Mouse (Mus musculus): ENCODE results near the gene Gm10100. TPM values are rescaled to one million over a fixed set of nuclear protein-coding genes. Genes with fewer than 3 reads are reported as not detected.
"Not testable (repeated sequence)": the region's sequence is repeated elsewhere in the genome, so short reads cannot be mapped to it uniquely, and the experiment has no call there.

The Gm10100 gene
- polyA plus RNA-seq, 1 experiment from 2014 or later, result not detected

DNA sequence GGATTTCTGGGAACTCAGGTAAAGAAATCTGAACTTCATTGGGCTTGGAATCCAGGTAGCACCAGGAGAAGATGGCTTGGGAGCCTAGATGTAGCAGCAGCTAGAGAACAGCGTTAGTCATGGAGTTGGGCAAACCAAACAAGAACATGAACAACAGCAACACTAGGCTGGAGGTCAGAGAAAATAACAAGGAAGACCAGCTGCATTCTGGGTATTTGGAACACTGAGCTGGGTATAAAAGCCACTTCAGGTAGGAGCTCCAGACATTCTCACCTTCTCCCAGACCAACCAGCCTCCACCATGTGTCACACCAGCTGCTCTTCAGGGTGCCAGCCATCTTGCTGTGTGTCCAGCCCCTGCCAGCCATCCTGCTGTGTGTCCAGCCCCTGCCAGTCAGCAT, 20.0 kb upstream of the Gm10100 start, which contains the start of gene Gm10272:
TSS of gene Gm10272 (plus strand) at position 301 of the 400 bp plus-strand sequence.
- Histone ChIP-seq H3K36me3 (ENCODE audit: control insufficient read depth, insufficient read depth, low read length) (no peaks in the 10 kb centered on the region), H3K4me1 (ENCODE audit: control insufficient read depth, insufficient read depth, low read length) (no peaks in the 10 kb centered on the region), H3K27ac (ENCODE audit: low read depth, low read length) (no peak within 1 kb of the TSS), H3K4me3 (ENCODE audit: low read depth, low read length) (no peak within 1 kb of the TSS), H3K9me3 (replicated peaks; ENCODE audit: control insufficient read depth, low read length) (no peaks in the 10 kb centered on the region), H3K27me3 (ENCODE audit: control insufficient read depth, insufficient read depth, low read length) (no peaks in the 10 kb centered on the region), H3K9ac (ENCODE audit: low read depth, low read length) (no peak within 1 kb of the TSS), H3K4me2 (no peak within 1 kb of the TSS)
- WGBS (ENCODE audit: insufficient replicate concordance), result 70% methylated on average over 1 of the region's 1 CpGs
- no peak for ATAC-seq (replicated peaks; ENCODE audit: insufficient number of reproducible peaks, low FRiP score, low TSS enrichment)

DNA sequence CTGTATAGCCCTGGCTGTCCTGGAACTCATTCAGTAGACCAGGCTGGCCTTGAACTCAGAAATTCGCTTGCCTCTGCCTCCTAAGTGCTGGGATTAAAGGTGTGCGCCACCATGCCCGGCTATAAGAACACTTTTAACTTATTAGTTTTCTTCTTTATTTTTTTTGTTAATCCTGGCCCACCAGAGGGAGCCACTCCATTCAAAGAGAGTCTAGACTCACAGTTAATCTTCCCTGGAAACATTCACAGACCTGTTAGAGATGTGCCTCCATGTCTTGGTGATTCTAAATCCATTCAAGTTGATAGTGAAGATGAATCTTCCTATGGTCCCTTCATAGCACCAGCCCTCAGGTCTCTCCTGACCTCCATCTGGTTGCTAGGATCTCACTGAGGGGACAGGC, 16.5 kb upstream of the Gm10100 start:
- 75% methylated on average over 3 of the region's 3 CpGs for WGBS (ENCODE audit: insufficient replicate concordance)
- Histone ChIP-seq H3K9ac (ENCODE audit: low read depth, low read length) (no peak overlapping the region), H3K4me2 (no peak overlapping the region), H3K4me3 (ENCODE audit: low read depth, low read length) (no peak overlapping the region), H3K27me3 (ENCODE audit: control insufficient read depth, insufficient read depth, low read length) (no peaks in the 10 kb centered on the region), H3K36me3 (ENCODE audit: control insufficient read depth, insufficient read depth, low read length) (no peaks in the 10 kb centered on the region), H3K4me1 (ENCODE audit: control insufficient read depth, insufficient read depth, low read length) (no peaks in the 10 kb centered on the region), H3K27ac (ENCODE audit: low read depth, low read length) (no peak overlapping the region), H3K9me3 (replicated peaks; ENCODE audit: control insufficient read depth, low read length) (no peaks in the 10 kb centered on the region)
- no peak for ATAC-seq (replicated peaks; ENCODE audit: insufficient number of reproducible peaks, low FRiP score, low TSS enrichment)

DNA sequence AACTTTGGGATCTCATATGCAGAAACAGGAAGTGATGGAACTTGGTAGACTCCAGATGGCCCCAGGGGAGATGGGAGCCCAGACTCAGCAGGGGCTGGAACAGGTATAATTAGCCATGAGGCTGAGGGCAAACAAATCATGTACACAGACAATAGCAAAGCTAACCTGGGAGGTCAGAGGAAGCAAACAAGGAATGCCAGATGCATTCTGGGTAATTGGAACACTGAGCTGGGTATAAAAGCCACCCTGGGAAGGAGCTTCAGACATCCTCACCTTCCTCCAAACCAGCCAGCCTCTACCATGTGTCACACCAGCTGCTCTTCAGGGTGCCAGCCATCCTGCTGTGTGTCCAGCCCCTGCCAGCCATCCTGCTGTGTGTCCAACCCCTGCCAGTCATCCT, 15.1 kb upstream of the Gm10100 start, which contains the start of gene Gm10024:
TSS of gene Gm10024 (plus strand) at position 301 of the 400 bp plus-strand sequence.
- not testable (repeated sequence) for H3K36me3 ChIP-seq (ENCODE audit: control insufficient read depth, insufficient read depth, low read length); H3K9me3 ChIP-seq (replicated peaks; ENCODE audit: control insufficient read depth, low read length); H3K4me2 ChIP-seq; H3K27ac ChIP-seq (ENCODE audit: low read depth, low read length); H3K9ac ChIP-seq (ENCODE audit: low read depth, low read length); H3K27me3 ChIP-seq (ENCODE audit: control insufficient read depth, insufficient read depth, low read length); H3K4me3 ChIP-seq (ENCODE audit: low read depth, low read length); H3K4me1 ChIP-seq (ENCODE audit: control insufficient read depth, insufficient read depth, low read length); ATAC-seq (replicated peaks; ENCODE audit: insufficient number of reproducible peaks, low FRiP score, low TSS enrichment)

DNA sequence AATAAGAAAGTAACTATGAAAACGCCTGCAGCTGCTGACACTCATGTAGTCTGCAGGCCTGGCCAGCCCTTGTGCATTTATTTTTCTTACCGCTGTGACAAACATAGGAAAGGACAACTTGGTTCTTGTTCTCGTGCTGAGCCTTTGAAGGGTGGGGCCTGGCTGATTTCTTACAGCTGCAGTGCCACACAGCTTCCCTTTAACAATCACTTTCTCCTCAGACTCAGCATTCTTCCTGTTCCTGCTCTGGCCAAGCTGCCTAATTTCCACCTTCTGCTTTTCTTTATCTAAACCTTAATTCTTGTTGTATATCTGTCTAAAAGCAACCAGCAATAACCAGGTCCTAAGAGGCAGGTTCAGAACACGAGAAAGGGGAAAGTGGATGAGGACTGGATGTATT, 12.6 kb upstream of the Gm10100 start:
- 49% methylated on average over 4 of the region's 4 CpGs for WGBS (ENCODE audit: insufficient replicate concordance)
- no peak overlapping the region for H3K9ac ChIP-seq (ENCODE audit: low read depth, low read length)
- H3K9me3 ChIP-seq (replicated peaks; ENCODE audit: control insufficient read depth, low read length), result no peaks in the 10 kb centered on the region
- H3K4me3 ChIP-seq (ENCODE audit: low read depth, low read length), result no peak overlapping the region
- ATAC-seq (replicated peaks; ENCODE audit: insufficient number of reproducible peaks, low FRiP score, low TSS enrichment), result no peak
- no peaks in the 10 kb centered on the region for H3K4me1 ChIP-seq (ENCODE audit: control insufficient read depth, insufficient read depth, low read length)
- no peaks in the 10 kb centered on the region for H3K27me3 ChIP-seq (ENCODE audit: control insufficient read depth, insufficient read depth, low read length)
- no peaks in the 10 kb centered on the region for H3K36me3 ChIP-seq (ENCODE audit: control insufficient read depth, insufficient read depth, low read length)
- H3K27ac ChIP-seq (ENCODE audit: low read depth, low read length), result no peak overlapping the region
- H3K4me2 ChIP-seq, result no peak overlapping the region

DNA sequence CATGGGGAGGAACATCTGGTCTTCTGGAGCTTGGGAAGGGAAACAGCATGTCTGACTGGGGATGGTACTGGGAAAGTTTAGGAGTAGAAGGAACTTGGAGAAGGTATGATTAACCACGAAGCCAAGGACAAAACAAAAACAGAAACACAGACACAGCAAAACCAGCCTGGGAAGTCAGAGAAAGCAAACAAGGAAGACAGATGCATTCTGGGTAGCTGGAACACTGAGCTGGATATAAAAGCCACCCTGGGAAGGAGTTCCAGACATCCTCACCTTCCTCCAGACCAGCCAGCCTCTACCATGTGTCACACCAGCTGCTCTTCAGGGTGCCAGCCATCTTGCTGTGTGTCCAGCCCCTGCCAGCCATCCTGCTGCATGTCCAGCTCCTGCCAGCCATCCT, 10.8 kb upstream of the Gm10100 start, which contains the start of gene Gm10142:
TSS of gene Gm10142 (plus strand) at position 301 of the 400 bp plus-strand sequence.
- 0 out of 2 replicates have a peak, but pooled peaks cover 2% of the 10 kb centered on the region for H3K9me3 ChIP-seq (replicated peaks; ENCODE audit: control insufficient read depth, low read length)
- H3K9ac ChIP-seq (ENCODE audit: low read depth, low read length), result no peak within 1 kb of the TSS
- no peak for ATAC-seq (replicated peaks; ENCODE audit: insufficient number of reproducible peaks, low FRiP score, low TSS enrichment)
- H3K4me1 ChIP-seq (ENCODE audit: control insufficient read depth, insufficient read depth, low read length), result no peaks in the 10 kb centered on the region
- no peak within 1 kb of the TSS for H3K4me2 ChIP-seq
- H3K27me3 ChIP-seq (ENCODE audit: control insufficient read depth, insufficient read depth, low read length), result no peaks in the 10 kb centered on the region
- WGBS (ENCODE audit: insufficient replicate concordance), result 86% methylated on average over 1 of the region's 1 CpGs
- H3K27ac ChIP-seq (ENCODE audit: low read depth, low read length), result no peak within 1 kb of the TSS
- no peaks in the 10 kb centered on the region for H3K36me3 ChIP-seq (ENCODE audit: control insufficient read depth, insufficient read depth, low read length)
- H3K4me3 ChIP-seq (ENCODE audit: low read depth, low read length), result no peak within 1 kb of the TSS

DNA sequence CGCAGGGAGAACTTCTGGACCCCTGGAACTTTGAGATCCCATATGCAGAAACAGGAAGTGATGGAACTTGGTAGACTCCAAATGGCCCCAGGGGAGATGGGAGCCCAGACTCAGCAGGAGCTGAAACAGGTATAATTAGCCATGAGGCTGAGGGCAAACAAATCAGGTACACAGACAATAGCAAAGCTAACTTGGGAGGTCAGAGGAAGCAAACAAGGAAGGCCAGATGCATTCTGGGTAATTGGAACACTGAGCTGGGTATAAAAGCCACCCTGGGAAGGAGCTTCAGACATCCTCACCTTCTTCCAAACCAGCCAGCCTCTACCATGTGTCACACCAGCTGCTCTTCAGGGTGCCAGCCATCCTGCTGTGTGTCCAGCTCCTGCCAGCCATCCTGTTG, 6.0 kb upstream of the Gm10100 start, which contains the start of gene Krtap12-1:
TSS of gene Krtap12-1 (plus strand) at position 301 of the 400 bp plus-strand sequence.
- 69% methylated on average over 1 of the region's 1 CpGs for WGBS (ENCODE audit: insufficient replicate concordance)
- not testable (repeated sequence) for H3K36me3 ChIP-seq (ENCODE audit: control insufficient read depth, insufficient read depth, low read length); H3K4me1 ChIP-seq (ENCODE audit: control insufficient read depth, insufficient read depth, low read length); H3K4me2 ChIP-seq; H3K9me3 ChIP-seq (replicated peaks; ENCODE audit: control insufficient read depth, low read length); H3K4me3 ChIP-seq (ENCODE audit: low read depth, low read length); H3K27me3 ChIP-seq (ENCODE audit: control insufficient read depth, insufficient read depth, low read length); H3K9ac ChIP-seq (ENCODE audit: low read depth, low read length); ATAC-seq (replicated peaks; ENCODE audit: insufficient number of reproducible peaks, low FRiP score, low TSS enrichment); H3K27ac ChIP-seq (ENCODE audit: low read depth, low read length)

DNA sequence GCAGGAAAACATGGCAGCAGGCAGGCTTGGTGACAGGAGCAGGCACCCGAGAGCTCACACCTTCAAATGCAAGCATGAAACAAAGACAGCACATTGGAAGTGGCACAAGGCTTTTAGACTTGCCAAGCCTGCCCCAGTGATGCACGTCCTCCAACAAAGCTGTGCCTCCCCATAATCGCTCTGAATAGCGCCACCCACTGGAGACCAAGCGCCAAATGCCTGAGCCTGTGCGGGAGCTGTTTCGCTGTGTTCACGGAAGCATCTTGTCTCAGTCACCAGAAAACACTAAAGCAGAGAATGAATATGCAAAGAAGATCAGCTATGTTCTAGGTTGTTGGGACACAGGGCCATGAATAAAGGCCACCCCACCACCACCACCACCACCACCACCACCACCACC, 1.4 kb upstream of the Gm10100 start:
- H3K27me3 ChIP-seq (ENCODE audit: control insufficient read depth, insufficient read depth, low read length), result no peaks in the 10 kb centered on the region
- WGBS (ENCODE audit: insufficient replicate concordance), result 63% methylated on average over 8 of the region's 8 CpGs
- H3K4me2 ChIP-seq, result no peak overlapping the region
- no peak for ATAC-seq (replicated peaks; ENCODE audit: insufficient number of reproducible peaks, low FRiP score, low TSS enrichment)
- no peak overlapping the region for H3K27ac ChIP-seq (ENCODE audit: low read depth, low read length)
- H3K4me1 ChIP-seq (ENCODE audit: control insufficient read depth, insufficient read depth, low read length), result no peaks in the 10 kb centered on the region
- H3K4me3 ChIP-seq (ENCODE audit: low read depth, low read length), result no peak overlapping the region
- H3K36me3 ChIP-seq (ENCODE audit: control insufficient read depth, insufficient read depth, low read length), result no peaks in the 10 kb centered on the region
- H3K9ac ChIP-seq (ENCODE audit: low read depth, low read length), result no peak overlapping the region
- 0 out of 2 replicates have a peak, but pooled peaks cover 2% of the 10 kb centered on the region for H3K9me3 ChIP-seq (replicated peaks; ENCODE audit: control insufficient read depth, low read length)

DNA sequence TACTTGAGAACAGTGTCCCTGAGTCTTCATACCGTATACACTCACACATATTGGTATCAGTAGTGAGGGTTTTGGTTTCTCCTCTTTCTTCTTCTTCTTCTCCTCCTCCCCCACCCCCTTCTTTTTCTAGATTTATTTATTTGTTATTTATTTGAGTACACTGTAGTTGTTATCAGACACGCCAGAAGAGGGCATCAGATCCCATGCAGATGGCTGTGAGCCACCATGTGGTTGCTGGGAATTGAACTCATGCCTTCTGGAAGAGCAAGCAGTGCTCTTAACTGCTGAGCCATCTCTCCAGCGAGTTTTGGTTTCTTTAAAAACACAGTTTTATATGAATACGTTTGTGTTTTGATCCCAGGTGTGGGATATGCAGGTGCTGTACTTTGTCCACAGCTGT, 2.0 kb downstream of the Gm10100 start:
- H3K36me3 ChIP-seq (ENCODE audit: control insufficient read depth, insufficient read depth, low read length), result no peaks in the 10 kb centered on the region
- H3K9ac ChIP-seq (ENCODE audit: low read depth, low read length), result no peak overlapping the region
- ATAC-seq (replicated peaks; ENCODE audit: insufficient number of reproducible peaks, low FRiP score, low TSS enrichment), result no peak
- no peaks in the 10 kb centered on the region for H3K9me3 ChIP-seq (replicated peaks; ENCODE audit: control insufficient read depth, low read length)
- no peak overlapping the region for H3K4me2 ChIP-seq
- no peaks in the 10 kb centered on the region for H3K27me3 ChIP-seq (ENCODE audit: control insufficient read depth, insufficient read depth, low read length)
- 59% methylated on average over 4 of the region's 4 CpGs for whole genome bisulfite sequencing (ENCODE audit: insufficient replicate concordance)
- no peak overlapping the region for H3K4me3 ChIP-seq (ENCODE audit: low read depth, low read length)
- H3K4me1 ChIP-seq (ENCODE audit: control insufficient read depth, insufficient read depth, low read length), result no peaks in the 10 kb centered on the region
- H3K27ac ChIP-seq (ENCODE audit: low read depth, low read length), result no peak overlapping the region

DNA sequence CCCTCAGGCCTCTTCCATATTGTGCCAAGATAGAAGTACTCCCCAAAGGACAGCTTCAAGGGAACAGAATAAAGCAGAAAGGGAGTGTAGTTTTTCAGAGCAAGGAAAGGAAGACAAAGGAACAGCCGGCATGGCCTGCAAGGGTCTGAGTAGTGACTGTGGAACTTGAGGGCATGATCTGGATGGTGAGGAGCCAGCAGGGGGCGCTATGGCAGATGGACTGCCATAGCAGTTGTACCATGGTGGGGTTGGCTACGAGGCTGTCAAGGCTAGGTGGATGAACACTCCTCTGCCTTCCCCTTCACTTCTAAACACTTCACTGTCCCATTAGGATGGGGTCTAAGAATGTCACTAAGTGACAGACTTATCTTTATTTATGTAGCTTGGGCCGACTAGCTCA, 3.0 kb downstream of the Gm10100 start:
- Histone ChIP-seq H3K36me3 (ENCODE audit: control insufficient read depth, insufficient read depth, low read length) (no peaks in the 10 kb centered on the region), H3K4me3 (ENCODE audit: low read depth, low read length) (no peak overlapping the region), H3K9ac (ENCODE audit: low read depth, low read length) (no peak overlapping the region), H3K27ac (ENCODE audit: low read depth, low read length) (no peak overlapping the region), H3K27me3 (ENCODE audit: control insufficient read depth, insufficient read depth, low read length) (no peaks in the 10 kb centered on the region), H3K4me2 (no peak overlapping the region), H3K4me1 (ENCODE audit: control insufficient read depth, insufficient read depth, low read length) (no peaks in the 10 kb centered on the region), H3K9me3 (replicated peaks; ENCODE audit: control insufficient read depth, low read length) (no peaks in the 10 kb centered on the region)
- 42% methylated on average over 4 of the region's 4 CpGs for WGBS (ENCODE audit: insufficient replicate concordance)
- no peak for ATAC-seq (replicated peaks; ENCODE audit: insufficient number of reproducible peaks, low FRiP score, low TSS enrichment)
